Mouse (Mus musculus): ENCODE results near the gene Mlxipl. TPM values are rescaled to one million over a fixed set of nuclear protein-coding genes. Genes with fewer than 3 reads are reported as not detected.

Mlxipl gene
- polyA plus RNA-seq, 1 experiment, result 28.5 TPM

GRCm38 (mm10) chr5:135109426-135109825 is 19.7 kb downstream of the Mlxipl start:
- H3K4me3 ChIP-seq (replicated peaks; ENCODE audit: extremely low read depth, low read depth, low read length), result no peak overlapping the region
- TF ChIP-seq POLR2A (IDR thresholded peaks at IDR 0.05; ENCODE audit: borderline replicate concordance, extremely low read depth, low read depth, low read length), result no peak
- TF ChIP-seq CTCF (IDR thresholded peaks at IDR 0.05; ENCODE audit: insufficient read depth, low read length), result no peak
- no peak for DNase-seq

GRCm38 (mm10) chr5:135109976-135110375 is 20.3 kb downstream of the Mlxipl start:
- Histone ChIP-seq H3K4me1 (ENCODE audit: control insufficient read depth, insufficient read depth, low read length) (peaks cover 3% of the 10 kb centered on the region), H3K4me3 (replicated peaks; ENCODE audit: extremely low read depth, low read depth, low read length) (no peak overlapping the region)
- TF ChIP-seq CTCF (IDR thresholded peaks at IDR 0.05; ENCODE audit: insufficient read depth, low read length) (no peak), POLR2A (IDR thresholded peaks at IDR 0.05; ENCODE audit: borderline replicate concordance, extremely low read depth, low read depth, low read length) (no peak)
- WGBS, result 70% methylated on average over 6 of the region's 6 CpGs
- DNase-seq, result no peak

More at GRCm38 (mm10) chr5:135109426-135109825, 19.7 kb downstream of the Mlxipl start:
- H3K4me1 ChIP-seq (ENCODE audit: control insufficient read depth, insufficient read depth, low read length), result peaks cover 3% of the 10 kb centered on the region
- 81% methylated on average over 3 of the region's 3 CpGs for WGBS

GRCm38 (mm10) chr5:135113782-135114181 is 24.1 kb downstream of the Mlxipl start:
- WGBS, result 79% methylated on average over 12 of the region's 12 CpGs
- TF ChIP-seq POLR2A (IDR thresholded peaks at IDR 0.05; ENCODE audit: borderline replicate concordance, extremely low read depth, low read depth, low read length) (no peak), CTCF (IDR thresholded peaks at IDR 0.05; ENCODE audit: insufficient read depth, low read length) (no peak)

GRCm38 (mm10) chr5:135115241-135115640 is 25.6 kb downstream of the Mlxipl start:
- no peak for DNase-seq
- no peaks in the 10 kb centered on the region for H3K4me1 ChIP-seq (ENCODE audit: control insufficient read depth, insufficient read depth, low read length)
- H3K4me3 ChIP-seq (replicated peaks; ENCODE audit: extremely low read depth, low read depth, low read length), result no peak overlapping the region
- 69% methylated on average over 8 of the region's 8 CpGs for WGBS
- TF ChIP-seq POLR2A (IDR thresholded peaks at IDR 0.05; ENCODE audit: borderline replicate concordance, extremely low read depth, low read depth, low read length) (no peak), CTCF (IDR thresholded peaks at IDR 0.05; ENCODE audit: insufficient read depth, low read length) (no peak)

More at GRCm38 (mm10) chr5:135113782-135114181, 24.1 kb downstream of the Mlxipl start:
- Histone ChIP-seq H3K4me1 (ENCODE audit: control insufficient read depth, insufficient read depth, low read length) (no peaks in the 10 kb centered on the region), H3K4me3 (replicated peaks; ENCODE audit: extremely low read depth, low read depth, low read length) (no peak overlapping the region)
- DNase-seq, result no peak

- Histone ChIP-seq H3K4me3 (replicated peaks; ENCODE audit: extremely low read depth, low read depth, low read length) (no peak overlapping the region), H3K4me1 (ENCODE audit: control insufficient read depth, insufficient read depth, low read length) (no peaks in the 10 kb centered on the region)
- peak; percentile 66 for DNase-seq
- WGBS, result 6% methylated on average over 6 of the region's 6 CpGs
- TF ChIP-seq CTCF (IDR thresholded peaks at IDR 0.05; ENCODE audit: insufficient read depth, low read length) (peak; percentile 87), POLR2A (IDR thresholded peaks at IDR 0.05; ENCODE audit: borderline replicate concordance, extremely low read depth, low read depth, low read length) (no peak)
These were observed 28.9 kb downstream of the Mlxipl start for GRCm38 (mm10) chr5:135118589-135119081.

- no peak for DNase-seq
- Histone ChIP-seq H3K4me3 (replicated peaks; ENCODE audit: extremely low read depth, low read depth, low read length) (no peak overlapping the region), H3K4me1 (ENCODE audit: control insufficient read depth, insufficient read depth, low read length) (no peaks in the 10 kb centered on the region)
- no peak for TF ChIP-seq CTCF (IDR thresholded peaks at IDR 0.05; ENCODE audit: insufficient read depth, low read length)
- TF ChIP-seq POLR2A (IDR thresholded peaks at IDR 0.05; ENCODE audit: borderline replicate concordance, extremely low read depth, low read depth, low read length), result no peak
- WGBS, result 58% methylated on average over 4 of the region's 4 CpGs
These were observed 31.1 kb downstream of the Mlxipl start for GRCm38 (mm10) chr5:135120753-135121152.

- no peak overlapping the region for H3K4me3 ChIP-seq (replicated peaks; ENCODE audit: extremely low read depth, low read depth, low read length)
- H3K4me1 ChIP-seq (ENCODE audit: control insufficient read depth, insufficient read depth, low read length), result no peaks in the 10 kb centered on the region
- DNase-seq, result no peak
- 66% methylated on average over 6 of the region's 6 CpGs for WGBS
- TF ChIP-seq POLR2A (IDR thresholded peaks at IDR 0.05; ENCODE audit: borderline replicate concordance, extremely low read depth, low read depth, low read length), result no peak
- TF ChIP-seq CTCF (IDR thresholded peaks at IDR 0.05; ENCODE audit: insufficient read depth, low read length), result no peak
These were observed 36.4 kb downstream of the Mlxipl start for GRCm38 (mm10) chr5:135126121-135126520.

GRCm38 (mm10) chr5:135127669-135128068 is 38.0 kb downstream of the Mlxipl start:
- no peak for TF ChIP-seq CTCF (IDR thresholded peaks at IDR 0.05; ENCODE audit: insufficient read depth, low read length)
- TF ChIP-seq POLR2A (IDR thresholded peaks at IDR 0.05; ENCODE audit: borderline replicate concordance, extremely low read depth, low read depth, low read length), result no peak
- 55% methylated on average over 6 of the region's 6 CpGs for WGBS
- DNase-seq, result no peak
- no peak overlapping the region for H3K4me3 ChIP-seq (replicated peaks; ENCODE audit: extremely low read depth, low read depth, low read length)
- H3K4me1 ChIP-seq (ENCODE audit: control insufficient read depth, insufficient read depth, low read length), result no peaks in the 10 kb centered on the region

GRCm38 (mm10) chr5:135129747-135130146 is 40.1 kb downstream of the Mlxipl start:
- WGBS, result 84% methylated on average over 4 of the region's 4 CpGs
- Histone ChIP-seq H3K4me3 (replicated peaks; ENCODE audit: extremely low read depth, low read depth, low read length) (no peak overlapping the region), H3K4me1 (ENCODE audit: control insufficient read depth, insufficient read depth, low read length) (no peaks in the 10 kb centered on the region)
- no peak for TF ChIP-seq CTCF (IDR thresholded peaks at IDR 0.05; ENCODE audit: insufficient read depth, low read length)
- no peak for TF ChIP-seq POLR2A (IDR thresholded peaks at IDR 0.05; ENCODE audit: borderline replicate concordance, extremely low read depth, low read depth, low read length)
- DNase-seq, result no peak

- no peaks in the 10 kb centered on the region for H3K4me1 ChIP-seq (ENCODE audit: control insufficient read depth, insufficient read depth, low read length)
- 5% methylated on average over 26 of the region's 26 CpGs for WGBS
- peak; percentile 55 for DNase-seq
- no peak for TF ChIP-seq CTCF (IDR thresholded peaks at IDR 0.05; ENCODE audit: insufficient read depth, low read length)
- TF ChIP-seq POLR2A (IDR thresholded peaks at IDR 0.05; ENCODE audit: borderline replicate concordance, extremely low read depth, low read depth, low read length), result no peak
- H3K4me3 ChIP-seq (replicated peaks; ENCODE audit: extremely low read depth, low read depth, low read length), result no peak overlapping the region
These were observed 44.2 kb downstream of the Mlxipl start for GRCm38 (mm10) chr5:135133736-135134405.
